Mouse (Mus musculus): Measurements from ENCODE around the gene Asxl1. TPM values are rescaled to one million over a fixed set of nuclear protein-coding genes. Genes with fewer than 3 reads are reported as not detected.

The Asxl1 gene
- total RNA-seq, 1 experiment = 44.8 TPM

DNA sequence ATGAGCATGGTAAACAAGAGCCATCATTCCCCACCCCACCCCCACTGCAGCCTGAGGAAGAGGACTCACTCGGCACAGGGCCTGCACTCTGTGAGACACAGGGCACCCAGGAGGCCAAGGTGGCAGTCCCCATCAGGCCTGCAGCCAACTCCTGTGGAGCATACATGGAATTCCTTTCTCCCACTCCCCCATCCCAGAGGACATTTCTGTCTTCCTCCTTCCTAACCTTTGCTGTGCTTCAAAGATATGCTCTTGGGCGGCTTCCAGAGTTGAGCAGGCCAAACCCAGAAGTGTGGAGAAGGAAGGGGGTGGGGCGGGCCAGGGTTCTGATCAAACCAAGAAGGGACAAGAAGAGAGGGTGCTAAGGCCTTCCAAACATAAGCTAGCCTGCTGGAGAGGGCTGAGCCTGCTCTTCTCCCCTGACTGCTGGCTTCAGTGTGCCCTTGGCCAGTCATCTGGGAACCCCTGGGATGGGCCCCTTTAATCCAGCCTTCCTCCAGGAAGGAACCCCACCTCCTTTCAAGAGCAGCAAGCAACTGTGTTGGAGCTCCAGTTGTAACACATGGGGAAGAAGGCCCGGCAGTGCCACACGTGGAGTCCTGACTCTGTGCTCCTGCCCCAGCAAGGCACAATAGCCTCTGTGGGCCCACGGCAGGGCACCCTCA is 91.1 kb downstream of the Asxl1 start:
- Histone ChIP-seq H3K9ac (ENCODE audit: insufficient read depth, low read depth, low read length, poor library complexity, severe bottlenecking) (no peak overlapping the region), H3K36me3 (ENCODE audit: control insufficient read depth, insufficient read depth, low read length, poor library complexity, severe bottlenecking) (no peaks in the 10 kb centered on the region), H3K9me3 (ENCODE audit: control insufficient read depth, insufficient read depth, low read depth, low read length) (no peaks in the 10 kb centered on the region), H3K4me1 (ENCODE audit: control insufficient read depth in 2 of 2, insufficient read depth in 2 of 2, low read length in 2 of 2, poor library complexity in 1 of 2) (peaks cover 0 to 26% of the 10 kb centered on the region in 2 experiments; a peak in 3 of 4 replicates), H3K27ac (ENCODE audit: insufficient read depth, low read depth, low read length, poor library complexity, severe bottlenecking) (no peak overlapping the region; the same call in 1 of the 2 replicates), H3K4me3 (ENCODE audit: insufficient read depth in 1 of 2, low read depth in 1 of 2, low read length in 2 of 2, poor library complexity in 1 of 2, severe bottlenecking in 1 of 2) (no peak overlapping the region)
- no peak for DNase-seq (ENCODE audit: low read depth, low spot score)
- in situ Hi-C loops (cut with MboI; ENCODE audit: low sequenced_read_pairs in 2 of 2, unreplicated experiment in 2 of 2) = no loop called here
- no peak for TF ChIP-seq ZC3H11A (IDR thresholded peaks at IDR 0.05; ENCODE audit: borderline replicate concordance, low read depth, low read length)

GRCm38 (mm10) chr2:153437306-153437659 is 91.7 kb downstream of the Asxl1 start:
- Histone ChIP-seq H3K9ac (ENCODE audit: insufficient read depth, low read depth, low read length, poor library complexity, severe bottlenecking) (no peak overlapping the region), H3K4me3 (ENCODE audit: insufficient read depth in 1 of 2, low read depth in 1 of 2, low read length in 2 of 2, poor library complexity in 1 of 2, severe bottlenecking in 1 of 2) (no peak overlapping the region), H3K27ac (ENCODE audit: insufficient read depth, low read depth, low read length, poor library complexity, severe bottlenecking) (no peak overlapping the region; the same call in 1 of the 2 replicates), H3K36me3 (ENCODE audit: control insufficient read depth, insufficient read depth, low read length, poor library complexity, severe bottlenecking) (no peaks in the 10 kb centered on the region), H3K4me1 (ENCODE audit: control insufficient read depth in 2 of 2, insufficient read depth in 2 of 2, low read length in 2 of 2, poor library complexity in 1 of 2) (peaks cover 0 to 30% of the 10 kb centered on the region in 2 experiments; a peak in 3 of 4 replicates), H3K9me3 (ENCODE audit: control insufficient read depth, insufficient read depth, low read depth, low read length) (no peaks in the 10 kb centered on the region)
- no peak for DNase-seq (ENCODE audit: low read depth, low spot score)
- TF ChIP-seq CHD2 (IDR thresholded peaks at IDR 0.05; ENCODE audit: low read depth, low read length) (no peak), ZC3H11A (IDR thresholded peaks at IDR 0.05; ENCODE audit: borderline replicate concordance, low read depth, low read length) (no peak), MAFK (IDR thresholded peaks at IDR 0.05; ENCODE audit: insufficient read depth, low read depth, low read length) (no peak), ZNF384 (IDR thresholded peaks at IDR 0.05; ENCODE audit: low read depth, low read length) (no peak), HCFC1 (IDR thresholded peaks at IDR 0.05; ENCODE audit: borderline replicate concordance, insufficient read depth, low read length) (no peak)
- in situ Hi-C loops (cut with MboI; ENCODE audit: low sequenced_read_pairs in 2 of 2, unreplicated experiment in 2 of 2) = no loop called here

GRCm38 (mm10) chr2:153440755-153441154 is 95.1 kb downstream of the Asxl1 start:
- no peaks in the 10 kb centered on the region for H3K9me3 ChIP-seq (ENCODE audit: control insufficient read depth, insufficient read depth, low read depth, low read length)
- no peaks in the 10 kb centered on the region for H3K36me3 ChIP-seq (ENCODE audit: control insufficient read depth, insufficient read depth, low read length, poor library complexity, severe bottlenecking)
- TF ChIP-seq CHD2 (IDR thresholded peaks at IDR 0.05; ENCODE audit: low read depth, low read length) (no peak), ZC3H11A (IDR thresholded peaks at IDR 0.05; ENCODE audit: borderline replicate concordance, low read depth, low read length) (no peak), ZNF384 (IDR thresholded peaks at IDR 0.05; ENCODE audit: low read depth, low read length) (no peak)
- no peak overlapping the region for H3K27ac ChIP-seq (ENCODE audit: insufficient read depth, low read depth, low read length, poor library complexity, severe bottlenecking)
- H3K4me1 ChIP-seq (ENCODE audit: control insufficient read depth in 2 of 2, insufficient read depth in 2 of 2, low read length in 2 of 2, poor library complexity in 1 of 2) = peaks cover 0 to 30% of the 10 kb centered on the region in 2 experiments; a peak in 2 of 4 replicates
- DNase-seq (ENCODE audit: low read depth, low spot score) = no peak
- H3K9ac ChIP-seq (ENCODE audit: insufficient read depth, low read depth, low read length, poor library complexity, severe bottlenecking) = no peak overlapping the region
- no peak overlapping the region for H3K4me3 ChIP-seq (ENCODE audit: insufficient read depth in 1 of 2, low read depth in 1 of 2, low read length in 2 of 2, poor library complexity in 1 of 2, severe bottlenecking in 1 of 2)
- in situ Hi-C loops (cut with MboI; ENCODE audit: low sequenced_read_pairs in 2 of 2, unreplicated experiment in 2 of 2) = no loop called here

- in situ Hi-C loops (cut with MboI; ENCODE audit: low sequenced_read_pairs in 2 of 2, unreplicated experiment in 2 of 2) = no loop called here
- Histone ChIP-seq H3K36me3 (ENCODE audit: control insufficient read depth, insufficient read depth, low read length, poor library complexity, severe bottlenecking) (no peaks in the 10 kb centered on the region), H3K4me1 (ENCODE audit: control insufficient read depth in 2 of 2, insufficient read depth in 2 of 2, low read length in 2 of 2, poor library complexity in 1 of 2) (peaks cover 0 to 26% of the 10 kb centered on the region in 2 experiments; a peak in 2 of 4 replicates), H3K4me3 (ENCODE audit: insufficient read depth in 1 of 2, low read depth in 1 of 2, low read length in 2 of 2, poor library complexity in 1 of 2, severe bottlenecking in 1 of 2) (no peak overlapping the region), H3K9ac (ENCODE audit: insufficient read depth, low read depth, low read length, poor library complexity, severe bottlenecking) (no peak overlapping the region), H3K27ac (ENCODE audit: insufficient read depth, low read depth, low read length, poor library complexity, severe bottlenecking) (no peak overlapping the region), H3K9me3 (ENCODE audit: control insufficient read depth, insufficient read depth, low read depth, low read length) (no peaks in the 10 kb centered on the region)
- TF ChIP-seq CHD2 (IDR thresholded peaks at IDR 0.05; ENCODE audit: low read depth, low read length) (no peak), ZNF384 (IDR thresholded peaks at IDR 0.05; ENCODE audit: low read depth, low read length) (no peak), ZC3H11A (IDR thresholded peaks at IDR 0.05; ENCODE audit: borderline replicate concordance, low read depth, low read length) (no peak), HCFC1 (IDR thresholded peaks at IDR 0.05; ENCODE audit: borderline replicate concordance, insufficient read depth, low read length) (no peak), MAFK (IDR thresholded peaks at IDR 0.05; ENCODE audit: insufficient read depth, low read depth, low read length) (no peak)
- DNase-seq (ENCODE audit: low read depth, low spot score) = no peak
Observed at GRCm38 (mm10) chr2:153441228-153441627, 95.6 kb downstream of the Asxl1 start.

- DNase-seq (ENCODE audit: low read depth, low spot score) = no peak
- TF ChIP-seq MAFK (IDR thresholded peaks at IDR 0.05; ENCODE audit: insufficient read depth, low read depth, low read length) (no peak), ZC3H11A (IDR thresholded peaks at IDR 0.05; ENCODE audit: borderline replicate concordance, low read depth, low read length) (no peak), CHD2 (IDR thresholded peaks at IDR 0.05; ENCODE audit: low read depth, low read length) (no peak), HCFC1 (IDR thresholded peaks at IDR 0.05; ENCODE audit: borderline replicate concordance, insufficient read depth, low read length) (no peak), ZNF384 (IDR thresholded peaks at IDR 0.05; ENCODE audit: low read depth, low read length) (no peak)
- H3K9me3 ChIP-seq (ENCODE audit: control insufficient read depth, insufficient read depth, low read depth, low read length) = no peaks in the 10 kb centered on the region
- H3K27ac ChIP-seq (ENCODE audit: insufficient read depth, low read depth, low read length, poor library complexity, severe bottlenecking) = no peak overlapping the region
- no peak overlapping the region; a peak in 1 of 4 replicates for H3K4me3 ChIP-seq (ENCODE audit: insufficient read depth in 1 of 2, low read depth in 1 of 2, low read length in 2 of 2, poor library complexity in 1 of 2, severe bottlenecking in 1 of 2)
- H3K9ac ChIP-seq (ENCODE audit: insufficient read depth, low read depth, low read length, poor library complexity, severe bottlenecking) = no peak overlapping the region
- peaks cover 0 to 17% of the 10 kb centered on the region in 2 experiments; a peak in 2 of 4 replicates for H3K4me1 ChIP-seq (ENCODE audit: control insufficient read depth in 2 of 2, insufficient read depth in 2 of 2, low read length in 2 of 2, poor library complexity in 1 of 2)
- H3K36me3 ChIP-seq (ENCODE audit: control insufficient read depth, insufficient read depth, low read length, poor library complexity, severe bottlenecking) = no peaks in the 10 kb centered on the region
- in situ Hi-C loops (cut with MboI; ENCODE audit: low sequenced_read_pairs in 2 of 2, unreplicated experiment in 2 of 2) = no loop called here
Observed at GRCm38 (mm10) chr2:153442720-153443119, 97.1 kb downstream of the Asxl1 start.

Data from ES-E14 (cell line).